Mouse (Mus musculus) erythroid progenitor cell, adult 5-6 weeks (primary cell): Measurements from ENCODE around the gene Phldb1. TPM values are rescaled to one million over a fixed set of nuclear protein-coding genes. Genes with fewer than 3 reads are reported as not detected.
A peak's percentile ranks its signal among the peaks of the same experiment; 100 is the strongest.

Source experiments
- ATAC-seq: replicated peaks from 2 replicates; pipeline ENCODE4 v1.8.0; 2016; ENCODE audit warnings: moderate number of reproducible peaks, mild to moderate bottlenecking, moderate TSS enrichment, inconsistent platforms; ENCODE audit not compliant: poor library complexity, low FRiP score, severe bottlenecking
- total RNA-seq, 2 experiments: library from RNA; stranded (forward) in 1 of 2; stranded (reverse) in 1 of 2; fragments of 150-400 nt in 1 of 2; fragments of 186-747, 209-891 nt in 1 of 2; gene quantifications; 2 replicates each; pipeline versions ENCODE4 v1.2.3 to v1.2.4; 2015 to 2017; ENCODE audit warnings: low replicate concordance in 2 of 2

Gene Phldb1
- total RNA-seq, 2 experiments from 2014 or later, result 3.8 to 4.4 TPM

- no peak for ATAC-seq
Observed at GRCm38 (mm10) chr9:44732130-44732549, 2.9 kb downstream of the Phldb1 start.

- ATAC-seq, result no peak
Observed at GRCm38 (mm10) chr9:44727441-44727840, 7.6 kb downstream of the Phldb1 start.

GRCm38 (mm10) chr9:44726431-44727146, 8.4 kb downstream of the Phldb1 start:
- no peak for ATAC-seq

GRCm38 (mm10) chr9:44724665-44725064, 10.3 kb downstream of the Phldb1 start:
- no peak for ATAC-seq

GRCm38 (mm10) chr9:44724223-44724622, 10.8 kb downstream of the Phldb1 start:
- no peak for ATAC-seq

- no peak for ATAC-seq
Observed at GRCm38 (mm10) chr9:44723521-44724041, 11.4 kb downstream of the Phldb1 start.

- ATAC-seq, result no peak
Observed at GRCm38 (mm10) chr9:44723008-44723407, 12.0 kb downstream of the Phldb1 start.

GRCm38 (mm10) chr9:44722575-44722974, 12.4 kb downstream of the Phldb1 start:
- no peak for ATAC-seq

GRCm38 (mm10) chr9:44721877-44722186, 13.2 kb downstream of the Phldb1 start:
- ATAC-seq, result no peak

GRCm38 (mm10) chr9:44721154-44721876, 13.7 kb downstream of the Phldb1 start:
- ATAC-seq, result 0 out of 2 replicates have a peak, but pooled peaks have one; percentile 45

GRCm38 (mm10) chr9:44720358-44721153, 14.4 kb downstream of the Phldb1 start:
- no peak for ATAC-seq

GRCm38 (mm10) chr9:44719632-44720357, 15.2 kb downstream of the Phldb1 start:
- ATAC-seq, result no peak

- no peak for ATAC-seq
Observed at GRCm38 (mm10) chr9:44718937-44719631, 15.9 kb downstream of the Phldb1 start.

- ATAC-seq, result no peak
Observed at GRCm38 (mm10) chr9:44717822-44718242, 17.2 kb downstream of the Phldb1 start.

- no peak for ATAC-seq
Observed at GRCm38 (mm10) chr9:44716997-44717821, 17.8 kb downstream of the Phldb1 start.

- ATAC-seq, result no peak
Observed at GRCm38 (mm10) chr9:44715705-44716362, 19.2 kb downstream of the Phldb1 start.

GRCm38 (mm10) chr9:44715109-44715508, 19.9 kb downstream of the Phldb1 start:
- ATAC-seq, result no peak

- ATAC-seq, result no peak
Observed at GRCm38 (mm10) chr9:44713574-44713973, 21.4 kb downstream of the Phldb1 start.
